Mouse (Mus musculus): ENCODE measurements around the gene Vmn2r99.

Gene Vmn2r99

GRCm38 (mm10) chr17:19361649-19362048, at the start of gene Vmn2r99:
Gene Vmn2r99, plus strand, starts transcription at chr17:19361949.
- DNase-seq: no peak

GRCm38 (mm10) chr17:19437623-19438022, 75.9 kb downstream of the Vmn2r99 start:
- no peak for DNase-seq

GRCm38 (mm10) chr17:19444932-19445331, 83.2 kb downstream of the Vmn2r99 start:
- no peak for DNase-seq

Data from spleen, adult 18-20 months (tissue).